Mouse (Mus musculus) lung, adult 18-20 months (tissue): ENCODE data around the gene Odc1.

Experiments
- DNase-seq, 2 experiments: peaks; one replicate each; pipeline ENCODE4 v3.0.0; 2022; ENCODE audit warnings: mixed read lengths in 2 of 2

Gene Odc1

GRCm38 (mm10) chr12:17551208-17551995 is 6.8 kb downstream of the Odc1 start:
- peak in 1 of 2 experiments; percentile 34 for DNase-seq

- DNase-seq: no peak
Measured at GRCm38 (mm10) chr12:17552420-17552819, 7.8 kb downstream of the Odc1 start.

GRCm38 (mm10) chr12:17552949-17553348 is 8.4 kb downstream of the Odc1 start:
- DNase-seq: no peak

GRCm38 (mm10) chr12:17553627-17554026 is 9.0 kb downstream of the Odc1 start:
- no peak for DNase-seq

- peak; percentile 83 to 89 for DNase-seq
Measured at GRCm38 (mm10) chr12:17554200-17554951, 9.8 kb downstream of the Odc1 start.

GRCm38 (mm10) chr12:17556430-17557343 is 12.1 kb downstream of the Odc1 start:
- DNase-seq: peak; percentile 46 to 59

GRCm38 (mm10) chr12:17557344-17557966 is 12.9 kb downstream of the Odc1 start:
- no peak for DNase-seq

GRCm38 (mm10) chr12:17557967-17558345 is 13.4 kb downstream of the Odc1 start:
- DNase-seq: no peak

- no peak for DNase-seq
Measured at GRCm38 (mm10) chr12:17562396-17562795, 17.8 kb downstream of the Odc1 start.

- DNase-seq: no peak
Measured at GRCm38 (mm10) chr12:17565393-17566045, 20.9 kb downstream of the Odc1 start.

- DNase-seq: no peak
Measured at GRCm38 (mm10) chr12:17566046-17566408, 21.4 kb downstream of the Odc1 start.

- DNase-seq: no peak
Measured at GRCm38 (mm10) chr12:17568564-17568963, 24.0 kb downstream of the Odc1 start.

GRCm38 (mm10) chr12:17574591-17574990 is 30.0 kb downstream of the Odc1 start:
- no peak for DNase-seq

GRCm38 (mm10) chr12:17575156-17575910 is 30.7 kb downstream of the Odc1 start:
- DNase-seq: no peak

GRCm38 (mm10) chr12:17576041-17576440 is 31.4 kb downstream of the Odc1 start:
- DNase-seq: peak; percentile 45 to 70

GRCm38 (mm10) chr12:17578601-17579000 is 34.0 kb downstream of the Odc1 start:
- no peak for DNase-seq

GRCm38 (mm10) chr12:17581001-17581400 is 36.4 kb downstream of the Odc1 start:
- no peak for DNase-seq

- DNase-seq: no peak
Measured at GRCm38 (mm10) chr12:17582406-17582805, 37.8 kb downstream of the Odc1 start.

GRCm38 (mm10) chr12:17583860-17584259 is 39.3 kb downstream of the Odc1 start:
- DNase-seq: no peak

GRCm38 (mm10) chr12:17586011-17586410 is 41.4 kb downstream of the Odc1 start:
- no peak for DNase-seq

GRCm38 (mm10) chr12:17588436-17588835 is 43.8 kb downstream of the Odc1 start:
- DNase-seq: no peak
